Mouse (Mus musculus): Measurements from ENCODE around the gene Smim24. TPM values are rescaled to one million over a fixed set of nuclear protein-coding genes. Genes with fewer than 3 reads are reported as not detected.

Smim24 gene
- total and polyA plus RNA-seq, 2 experiments: 1.3 to 4.1 TPM

DNA sequence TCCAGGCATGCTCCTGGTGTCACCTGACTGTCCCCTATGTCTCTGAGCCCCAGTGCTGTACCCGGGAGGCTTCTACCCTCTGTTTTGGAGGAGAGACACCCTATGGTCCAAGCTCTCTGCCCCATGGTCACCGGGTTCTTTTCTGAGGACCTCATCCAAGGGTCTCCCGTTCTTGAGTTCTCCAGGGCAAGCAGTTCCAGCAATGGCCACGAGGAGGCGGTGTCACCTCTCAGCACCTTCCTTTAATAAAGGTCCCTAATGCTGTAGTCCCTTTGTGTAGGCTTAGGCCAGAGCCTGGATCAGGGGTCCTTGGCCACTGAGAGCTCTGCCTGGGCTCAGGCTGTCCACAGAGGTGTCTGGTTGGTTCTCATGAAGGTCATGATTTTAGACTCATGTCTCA lies 2.3 kb downstream of the Smim24 start:
- TF ChIP-seq POLR2A (IDR thresholded peaks at IDR 0.05; ENCODE audit: extremely low read depth, insufficient read depth, low read length) (no peak), CTCF (IDR thresholded peaks at IDR 0.05; ENCODE audit: low read depth, low read length) (peak; percentile 91)

DNA sequence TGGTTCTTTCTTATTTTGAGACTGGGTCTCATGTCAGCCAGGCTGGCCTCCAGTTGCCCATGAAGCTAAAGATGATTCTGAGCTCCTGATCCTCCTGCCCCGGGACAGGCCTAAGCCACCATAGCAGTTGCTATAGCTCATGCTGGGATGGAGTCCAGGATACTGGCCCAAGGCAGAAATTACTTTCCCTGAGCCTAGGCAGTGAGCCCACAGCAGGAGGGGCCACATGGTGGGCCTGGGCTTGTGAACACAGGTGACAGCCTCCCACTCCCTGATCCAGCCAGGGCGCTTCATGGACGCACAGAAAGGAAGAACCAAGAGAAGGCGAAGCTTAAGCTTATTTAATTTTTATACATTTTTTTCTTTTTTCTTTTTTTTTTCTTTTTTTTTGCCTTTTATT lies 3.0 kb downstream of the Smim24 start:
- no peak overlapping the region for H3K27ac ChIP-seq (replicated peaks; ENCODE audit: insufficient read depth, low read depth, low read length)
- H3K36me3 ChIP-seq (ENCODE audit: control insufficient read depth, insufficient read depth, low read length): peaks cover 10% of the 10 kb centered on the region; the same call in 1 of the 2 replicates
- 93% methylated on average over 4 of the region's 4 CpGs for WGBS
- peaks cover 3% of the 10 kb centered on the region for H3K4me1 ChIP-seq (ENCODE audit: control insufficient read depth, insufficient read depth, low read length)
- H3K27me3 ChIP-seq (ENCODE audit: control insufficient read depth, insufficient read depth, low read length): no peaks in the 10 kb centered on the region
- H3K9ac ChIP-seq (ENCODE audit: low read depth, low read length): no peak overlapping the region
- H3K4me3 ChIP-seq (ENCODE audit: insufficient read depth, low read depth, low read length): no peak overlapping the region
- no peak for DNase-seq (ENCODE audit: extremely low read depth, low read depth, low spot score)
- 0 out of 2 replicates have a peak, but pooled peaks cover 3% of the 10 kb centered on the region for H3K79me2 ChIP-seq (ENCODE audit: control insufficient read depth, insufficient read depth, low read length)
- no peak for TF ChIP-seq CTCF (IDR thresholded peaks at IDR 0.05; ENCODE audit: low read depth, low read length)
- no peak for TF ChIP-seq POLR2A (IDR thresholded peaks at IDR 0.05; ENCODE audit: extremely low read depth, insufficient read depth, low read length)

More for the DNA sequence above, 2.3 kb downstream of the Smim24 start:
- H3K36me3 ChIP-seq (ENCODE audit: control insufficient read depth, insufficient read depth, low read length): peaks cover 5% of the 10 kb centered on the region; the same call in 1 of the 2 replicates
- no peaks in the 10 kb centered on the region for H3K27me3 ChIP-seq (ENCODE audit: control insufficient read depth, insufficient read depth, low read length)
- H3K9ac ChIP-seq (ENCODE audit: low read depth, low read length): no peak overlapping the region
- H3K79me2 ChIP-seq (ENCODE audit: control insufficient read depth, insufficient read depth, low read length): no peaks in the 10 kb centered on the region
- H3K4me1 ChIP-seq (ENCODE audit: control insufficient read depth, insufficient read depth, low read length): peaks cover 3% of the 10 kb centered on the region
- no peak overlapping the region for H3K4me3 ChIP-seq (ENCODE audit: insufficient read depth, low read depth, low read length)
- no peak overlapping the region for H3K27ac ChIP-seq (replicated peaks; ENCODE audit: insufficient read depth, low read depth, low read length)
- no peak for DNase-seq (ENCODE audit: extremely low read depth, low read depth, low spot score)
- WGBS: 14% methylated on average over 5 of the region's 5 CpGs

DNA sequence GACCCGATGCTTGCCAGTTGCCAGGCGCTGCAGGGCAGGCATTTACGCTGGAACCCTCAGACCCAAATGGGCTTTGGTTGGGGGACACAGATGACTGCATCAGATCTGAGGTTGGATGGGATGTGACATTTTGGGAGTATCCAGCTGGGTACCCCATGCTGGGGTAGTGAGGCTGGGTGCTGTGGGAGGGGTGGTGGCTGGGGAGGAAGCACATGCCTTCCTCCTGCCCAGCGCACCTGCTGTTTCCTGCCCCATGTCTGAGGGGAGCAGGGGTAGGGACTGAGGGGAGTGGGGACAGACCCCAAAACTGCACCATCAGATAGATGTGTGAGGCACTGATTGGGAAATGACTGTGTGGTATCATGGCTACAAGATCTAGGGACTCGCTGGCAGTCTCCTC lies 3.9 kb downstream of the Smim24 start:
- Histone ChIP-seq H3K4me3 (ENCODE audit: insufficient read depth, low read depth, low read length) (no peak overlapping the region), H3K9ac (ENCODE audit: low read depth, low read length) (no peak overlapping the region), H3K27me3 (ENCODE audit: control insufficient read depth, insufficient read depth, low read length) (no peaks in the 10 kb centered on the region), H3K79me2 (ENCODE audit: control insufficient read depth, insufficient read depth, low read length) (0 out of 2 replicates have a peak, but pooled peaks cover 3% of the 10 kb centered on the region), H3K27ac (replicated peaks; ENCODE audit: insufficient read depth, low read depth, low read length) (no peak overlapping the region), H3K36me3 (ENCODE audit: control insufficient read depth, insufficient read depth, low read length) (peaks cover 11% of the 10 kb centered on the region; the same call in 1 of the 2 replicates), H3K4me1 (ENCODE audit: control insufficient read depth, insufficient read depth, low read length) (peaks cover 3% of the 10 kb centered on the region)
- WGBS: 93% methylated on average over 5 of the region's 5 CpGs
- TF ChIP-seq POLR2A (IDR thresholded peaks at IDR 0.05; ENCODE audit: extremely low read depth, insufficient read depth, low read length): no peak
- TF ChIP-seq CTCF (IDR thresholded peaks at IDR 0.05; ENCODE audit: low read depth, low read length): no peak
- no peak for DNase-seq (ENCODE audit: extremely low read depth, low read depth, low spot score)

DNA sequence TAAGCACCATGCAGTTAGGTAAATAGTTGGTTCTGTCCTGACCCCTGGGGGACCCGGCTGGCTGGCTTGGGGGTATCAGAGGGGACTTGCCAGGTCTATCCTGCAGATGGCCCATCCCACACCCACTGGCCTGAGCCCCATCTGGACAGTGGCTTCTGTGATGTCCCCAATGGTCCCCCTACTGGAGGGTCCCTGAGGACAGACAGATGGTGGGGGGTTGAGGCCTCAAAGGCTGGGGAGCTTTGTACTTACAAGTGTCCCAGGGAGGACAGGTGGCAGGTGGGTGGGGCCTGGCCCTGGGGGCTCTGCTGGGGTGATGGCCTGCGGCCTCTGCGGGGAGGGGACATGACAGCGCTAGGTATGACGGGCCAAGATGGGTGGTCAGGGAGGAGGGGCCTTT lies 6.4 kb downstream of the Smim24 start:
- TF ChIP-seq CTCF (IDR thresholded peaks at IDR 0.05; ENCODE audit: low read depth, low read length): no peak
- TF ChIP-seq POLR2A (IDR thresholded peaks at IDR 0.05; ENCODE audit: extremely low read depth, insufficient read depth, low read length): no peak
- 89% methylated on average over 5 of the region's 5 CpGs for WGBS
- H3K79me2 ChIP-seq (ENCODE audit: control insufficient read depth, insufficient read depth, low read length): 0 out of 2 replicates have a peak, but pooled peaks cover 3% of the 10 kb centered on the region
- no peak overlapping the region for H3K27ac ChIP-seq (replicated peaks; ENCODE audit: insufficient read depth, low read depth, low read length)
- no peaks in the 10 kb centered on the region for H3K27me3 ChIP-seq (ENCODE audit: control insufficient read depth, insufficient read depth, low read length)
- DNase-seq (ENCODE audit: extremely low read depth, low read depth, low spot score): no peak
- no peak overlapping the region for H3K4me3 ChIP-seq (ENCODE audit: insufficient read depth, low read depth, low read length)
- peaks cover 12% of the 10 kb centered on the region; the same call in 1 of the 2 replicates for H3K36me3 ChIP-seq (ENCODE audit: control insufficient read depth, insufficient read depth, low read length)
- no peak overlapping the region for H3K9ac ChIP-seq (ENCODE audit: low read depth, low read length)
- H3K4me1 ChIP-seq (ENCODE audit: control insufficient read depth, insufficient read depth, low read length): peaks cover 3% of the 10 kb centered on the region; the same call in 1 of the 2 replicates

DNA sequence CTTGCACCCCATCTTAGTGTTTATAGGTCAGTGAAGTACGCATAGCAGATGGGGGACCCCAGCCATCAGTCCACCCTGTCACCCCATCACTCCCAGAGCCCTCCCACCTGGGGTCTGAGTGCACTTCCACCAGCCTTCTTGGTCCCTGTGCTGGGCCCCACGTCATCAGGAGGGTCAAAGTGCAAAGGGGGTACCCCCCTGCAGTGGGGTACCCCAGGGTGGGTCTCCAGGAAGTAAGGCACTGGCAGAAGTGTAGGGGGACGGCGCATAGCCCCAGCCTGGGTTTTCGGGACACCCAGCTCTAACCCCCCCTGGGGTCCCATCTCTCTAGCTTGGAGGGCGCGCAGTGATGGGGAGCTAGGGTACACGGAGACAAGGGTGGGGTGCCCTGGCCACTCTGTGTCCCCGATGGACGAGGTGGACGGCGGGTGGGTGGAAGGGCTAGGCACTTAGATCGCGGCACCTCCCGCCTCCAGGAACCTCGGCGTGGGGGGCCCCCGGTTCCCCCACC lies 7.0 kb downstream of the Smim24 start:
- 0 out of 2 replicates have a peak, but pooled peaks cover 3% of the 10 kb centered on the region for H3K79me2 ChIP-seq (ENCODE audit: control insufficient read depth, insufficient read depth, low read length)

More for the DNA sequence above, 7.0 kb downstream of the Smim24 start:
- WGBS: 92% methylated on average over 18 of the region's 18 CpGs
- Histone ChIP-seq H3K4me3 (ENCODE audit: insufficient read depth, low read depth, low read length) (no peak overlapping the region), H3K4me1 (ENCODE audit: control insufficient read depth, insufficient read depth, low read length) (peaks cover 3% of the 10 kb centered on the region; the same call in 1 of the 2 replicates), H3K27me3 (ENCODE audit: control insufficient read depth, insufficient read depth, low read length) (no peaks in the 10 kb centered on the region), H3K9ac (ENCODE audit: low read depth, low read length) (no peak overlapping the region), H3K27ac (replicated peaks; ENCODE audit: insufficient read depth, low read depth, low read length) (no peak overlapping the region), H3K36me3 (ENCODE audit: control insufficient read depth, insufficient read depth, low read length) (peaks cover 15% of the 10 kb centered on the region; the same call in 1 of the 2 replicates)
- no peak for DNase-seq (ENCODE audit: extremely low read depth, low read depth, low spot score)
- TF ChIP-seq POLR2A (IDR thresholded peaks at IDR 0.05; ENCODE audit: extremely low read depth, insufficient read depth, low read length) (no peak), CTCF (IDR thresholded peaks at IDR 0.05; ENCODE audit: low read depth, low read length) (no peak)
